Mouse (Mus musculus) C2C12 (cell line): Measurements from ENCODE around the gene Abcb11. TPM values are rescaled to one million over a fixed set of nuclear protein-coding genes. Genes with fewer than 3 reads are reported as not detected.

Experiments
- H3K27me3 ChIP-seq: one replicate; pipeline ENCODE4 v1.6.1; 2011; ENCODE audit not compliant: control insufficient read depth, insufficient read depth, insufficient read length
- H3K36me3 ChIP-seq: one replicate; pipeline ENCODE4 v1.6.1; 2011; ENCODE audit not compliant: control insufficient read depth, insufficient read depth
- H3K4me3 ChIP-seq: one replicate; pipeline ENCODE4 v1.5.1; 2011; ENCODE audit warnings: mild to moderate bottlenecking, control low read depth; ENCODE audit not compliant: poor library complexity, insufficient read depth, severe bottlenecking
- H3K79me2 ChIP-seq: one replicate; pipeline ENCODE4 v1.6.1; 2011; ENCODE audit not compliant: control insufficient read depth, insufficient read depth
- H3K79me3 ChIP-seq: one replicate; pipeline ENCODE4 v1.6.1; 2011; ENCODE audit warnings: low read depth, control low read depth
- H3ac ChIP-seq: one replicate; pipeline ENCODE3; 2011; ENCODE audit warnings: low read depth; ENCODE audit not compliant: control insufficient read depth, insufficient read length
- CEBPB ChIP-seq: IDR thresholded peaks from one replicate; pipeline ENCODE4 v1.6.1; 2011; ENCODE audit warnings: low read depth, mild to moderate bottlenecking, control low read depth, moderate library complexity
- CTCF ChIP-seq: IDR thresholded peaks from one replicate; pipeline ENCODE4 v1.5.1; 2011; ENCODE audit not compliant: control insufficient read depth, insufficient read depth, insufficient read length
- FOSL1 ChIP-seq: IDR thresholded peaks from one replicate; pipeline ENCODE4 v1.8.0; 2011; ENCODE audit warnings: mild to moderate bottlenecking, low read length; ENCODE audit not compliant: poor library complexity, insufficient read depth, severe bottlenecking
- MAX ChIP-seq: IDR thresholded peaks from one replicate; pipeline ENCODE4 v1.6.1; 2011; ENCODE audit warnings: mild to moderate bottlenecking, control low read depth
- MYOD1 ChIP-seq: IDR thresholded peaks from one replicate; pipeline ENCODE4 v1.6.1; 2011; ENCODE audit warnings: low read depth; ENCODE audit not compliant: control insufficient read depth, insufficient read length
- MYOG ChIP-seq: IDR thresholded peaks from one replicate; pipeline ENCODE4 v1.6.1; 2011; ENCODE audit not compliant: control insufficient read depth, insufficient read length; ENCODE audit errors: extremely low read depth
- USF1 ChIP-seq: IDR thresholded peaks from one replicate; pipeline ENCODE4 v1.6.1; 2011; ENCODE audit warnings: low read depth, mild to moderate bottlenecking, control low read depth, moderate library complexity
- polyA plus RNA-seq: library from polyadenylated mRNA; unstranded; fragments of >200 nt; fragmentation: generic; extraction: Trizol; gene quantifications from one replicate; pipeline ENCODE4 v1.2.1, GENCODE M21; 2012; ENCODE audit warnings: missing spikeins

Gene Abcb11
- polyA plus RNA-seq, 1 experiment, result 0.02 TPM

- Histone ChIP-seq H3K27me3 (no peaks in the 10 kb centered on the region), H3K36me3 (no peaks in the 10 kb centered on the region), H3K79me2 (no peaks in the 10 kb centered on the region), H3ac (no peak overlapping the region), H3K79me3 (no peaks in the 10 kb centered on the region), H3K4me3 (no peak overlapping the region)
- TF ChIP-seq MAX (no peak), CTCF (no peak), MYOD1 (no peak), USF1 (no peak), FOSL1 (no peak), MYOG (no peak), CEBPB (no peak)
These were observed 97.5 kb downstream of the Abcb11 start for GRCm38 (mm10) chr2:69244924-69245323.

- H3K79me2 ChIP-seq, result no peaks in the 10 kb centered on the region
- peaks cover 3% of the 10 kb centered on the region for H3K27me3 ChIP-seq
- TF ChIP-seq FOSL1 (no peak), MYOD1 (no peak), MYOG (no peak)
- no peak overlapping the region for H3ac ChIP-seq
- no peaks in the 10 kb centered on the region for H3K79me3 ChIP-seq
- no peak overlapping the region for H3K4me3 ChIP-seq
- H3K36me3 ChIP-seq, result no peaks in the 10 kb centered on the region
These were observed 103.1 kb downstream of the Abcb11 start for GRCm38 (mm10) chr2:69239315-69239714.

GRCm38 (mm10) chr2:69234976-69235678, 107.3 kb downstream of the Abcb11 start:
- H3K36me3 ChIP-seq, result no peaks in the 10 kb centered on the region
- H3ac ChIP-seq, result no peak overlapping the region
- no peaks in the 10 kb centered on the region for H3K79me2 ChIP-seq
- no peak overlapping the region for H3K4me3 ChIP-seq
- no peaks in the 10 kb centered on the region for H3K79me3 ChIP-seq
- H3K27me3 ChIP-seq, result peaks cover 3% of the 10 kb centered on the region
- TF ChIP-seq MYOD1 (no peak), MAX (no peak), CTCF (no peak), CEBPB (no peak), FOSL1 (no peak), USF1 (no peak), MYOG (no peak)

GRCm38 (mm10) chr2:69232101-69232500, 110.3 kb downstream of the Abcb11 start:
- no peaks in the 10 kb centered on the region for H3K27me3 ChIP-seq
- no peaks in the 10 kb centered on the region for H3K79me2 ChIP-seq
- H3ac ChIP-seq, result no peak overlapping the region
- H3K4me3 ChIP-seq, result no peak overlapping the region
- H3K79me3 ChIP-seq, result no peaks in the 10 kb centered on the region
- TF ChIP-seq MYOD1 (no peak), CEBPB (no peak), USF1 (no peak), MAX (no peak), FOSL1 (no peak)
- H3K36me3 ChIP-seq, result no peaks in the 10 kb centered on the region

- Histone ChIP-seq H3K36me3 (no peaks in the 10 kb centered on the region), H3K27me3 (peaks cover 5% of the 10 kb centered on the region)
- TF ChIP-seq CEBPB, result no peak
These were observed 112.3 kb downstream of the Abcb11 start for GRCm38 (mm10) chr2:69230137-69230536.

GRCm38 (mm10) chr2:69228635-69229034, 113.8 kb downstream of the Abcb11 start:
- TF ChIP-seq MAX (no peak), CEBPB (no peak), CTCF (no peak), USF1 (no peak), MYOG (no peak), MYOD1 (no peak), FOSL1 (no peak)
- H3K4me3 ChIP-seq, result no peak overlapping the region
- H3K36me3 ChIP-seq, result no peaks in the 10 kb centered on the region
- no peaks in the 10 kb centered on the region for H3K79me3 ChIP-seq
- no peaks in the 10 kb centered on the region for H3K79me2 ChIP-seq
- H3ac ChIP-seq, result no peak overlapping the region
- peaks cover 5% of the 10 kb centered on the region for H3K27me3 ChIP-seq

More at GRCm38 (mm10) chr2:69230137-69230536, 112.3 kb downstream of the Abcb11 start:
- H3ac ChIP-seq, result no peak overlapping the region
- no peak overlapping the region for H3K4me3 ChIP-seq
- no peaks in the 10 kb centered on the region for H3K79me3 ChIP-seq
- H3K79me2 ChIP-seq, result no peaks in the 10 kb centered on the region
